Mouse (Mus musculus): Measurements from ENCODE around the gene Dgkh.

DNA sequence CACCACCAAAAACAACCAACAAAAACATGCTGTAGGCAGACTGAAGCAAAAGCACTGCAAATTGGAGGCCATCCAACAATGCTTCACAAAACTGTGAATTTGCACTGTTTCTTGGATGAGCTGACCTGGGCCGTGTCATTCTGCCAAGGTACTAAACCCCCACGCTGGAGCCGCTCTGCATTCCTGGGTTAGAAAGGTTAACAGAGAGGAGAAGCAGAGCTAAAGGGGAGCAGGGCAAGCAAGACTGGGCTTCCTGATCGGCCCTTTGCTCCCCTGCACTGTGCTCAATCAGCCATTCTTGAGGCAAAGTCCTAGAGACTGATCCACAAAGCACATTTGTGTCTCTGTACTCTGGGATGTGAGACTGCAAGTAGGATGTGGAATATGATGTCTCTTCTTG, 170.5 kb downstream of the Dgkh start:
- TF ChIP-seq POLR2A (IDR thresholded peaks at IDR 0.05; ENCODE audit: low read depth, low read length) (no peak), CTCF (IDR thresholded peaks at IDR 0.05; ENCODE audit: extremely low read depth, insufficient read depth, insufficient read length, insufficient replicate concordance) (no peak)

Data from spleen, adult 2 months (tissue).